Mouse (Mus musculus): ENCODE measurements around the gene Olfr218. TPM values are rescaled to one million over a fixed set of nuclear protein-coding genes. Genes with fewer than 3 reads are reported as not detected.
"Not testable (repeated sequence)": the region's sequence is repeated elsewhere in the genome, so short reads cannot be mapped to it uniquely, and the experiment has no call there.

Olfr218 gene
- not detected in 2 replicates for polyA plus RNA-seq (2012; ENCODE audit: insufficient read depth, low replicate concordance)

DNA sequence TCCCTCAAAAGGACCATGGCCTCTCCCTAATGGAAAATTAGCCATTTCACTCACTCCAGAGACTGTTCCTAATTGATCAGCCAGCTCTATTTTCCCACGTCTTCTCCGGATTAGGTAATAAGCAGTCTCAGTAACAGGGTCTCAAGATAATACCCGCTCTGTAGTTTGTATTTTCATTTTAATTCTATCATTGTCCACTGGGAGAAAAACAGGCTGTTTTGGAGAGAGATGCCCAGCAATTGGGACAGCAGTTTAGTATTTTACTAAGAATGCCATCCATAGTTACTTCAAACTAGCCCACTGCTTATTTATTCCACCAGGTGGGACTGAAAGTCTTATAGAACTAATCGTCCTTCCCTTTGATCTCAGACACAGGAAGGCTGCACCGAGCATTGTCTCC, at the start of gene Olfr218:
Olfr218 (plus strand) TSS at position 301 of the 400 bp plus-strand sequence.
- TF ChIP-seq FLI1 (IDR thresholded peaks at IDR 0.05; ENCODE audit: low read length) (no peak), GATA1 (IDR thresholded peaks at IDR 0.05; ENCODE audit: borderline replicate concordance, low read length) (no peak)
- no peaks in the 10 kb centered on the region for H3K27me3 ChIP-seq (replicated peaks)

GRCm38 (mm10) chr1:173174154-173174842, 23.3 kb upstream of the Olfr218 start:
- TF ChIP-seq GATA1 (IDR thresholded peaks at IDR 0.05; ENCODE audit: borderline replicate concordance, low read length): no peak
- TF ChIP-seq FLI1 (IDR thresholded peaks at IDR 0.05; ENCODE audit: low read length): no peak
- Histone ChIP-seq H3K4me3 (replicated peaks) (no peak overlapping the region), H3K27me3 (replicated peaks) (no peaks in the 10 kb centered on the region), H3K36me3 (replicated peaks; ENCODE audit: low read length) (no peaks in the 10 kb centered on the region), H3K4me1 (no peaks in the 10 kb centered on the region), H3K9me3 (no peaks in the 10 kb centered on the region)

More for the DNA sequence above, at the start of gene Olfr218:
- Histone ChIP-seq H3K36me3 (replicated peaks; ENCODE audit: low read length) (no peaks in the 10 kb centered on the region), H3K4me1 (no peaks in the 10 kb centered on the region), H3K4me3 (replicated peaks) (no peak within 1 kb of the TSS), H3K9me3 (no peaks in the 10 kb centered on the region)

DNA sequence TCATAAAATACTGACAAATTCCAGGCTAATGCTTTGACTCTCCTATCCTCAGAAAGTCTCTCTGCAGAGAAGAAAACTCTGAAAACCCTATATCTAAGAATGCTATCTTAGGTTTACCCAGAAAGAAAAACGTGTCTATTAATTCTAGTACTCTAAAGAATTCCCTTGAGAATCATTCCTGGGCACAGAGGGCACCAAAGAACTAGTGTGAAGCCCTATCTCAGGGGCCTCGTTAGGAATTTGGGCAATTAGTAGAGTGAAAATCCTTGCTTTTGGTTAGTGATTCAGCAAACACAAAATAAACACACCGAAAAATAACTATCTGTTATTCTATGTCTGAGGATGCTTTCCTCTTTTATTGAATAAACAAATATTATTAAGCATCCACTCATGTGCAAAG, 7.1 kb upstream of the Olfr218 start, which contains the start of gene Olfr1406:
Olfr1406 (minus strand) TSS at position 101 of the 400 bp plus-strand sequence.
- Histone ChIP-seq H3K4me1 (no peaks in the 10 kb centered on the region), H3K27me3 (replicated peaks) (no peaks in the 10 kb centered on the region), H3K36me3 (replicated peaks; ENCODE audit: low read length) (no peaks in the 10 kb centered on the region), H3K4me3 (replicated peaks) (no peak within 1 kb of the TSS), H3K9me3 (no peaks in the 10 kb centered on the region)
- TF ChIP-seq FLI1 (IDR thresholded peaks at IDR 0.05; ENCODE audit: low read length): no peak
- no peak for TF ChIP-seq GATA1 (IDR thresholded peaks at IDR 0.05; ENCODE audit: borderline replicate concordance, low read length)

DNA sequence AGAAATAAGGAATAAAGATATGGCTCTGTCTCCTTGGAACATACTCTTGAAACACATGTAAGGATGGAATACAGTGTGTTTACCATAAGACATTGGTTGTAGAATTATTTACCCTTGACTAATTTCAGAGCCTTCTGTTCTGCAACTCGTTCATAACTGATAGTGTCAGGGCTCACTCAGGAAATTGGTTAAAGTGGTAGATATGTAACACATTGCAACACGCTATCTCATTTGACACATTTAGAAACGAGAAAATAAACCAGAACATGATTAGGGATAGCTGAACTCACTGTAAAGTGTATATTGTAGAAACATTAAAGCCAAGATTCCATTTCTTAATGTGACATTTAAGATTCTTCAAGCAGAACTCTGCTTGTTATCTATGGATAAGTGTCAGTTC, 5.5 kb upstream of the Olfr218 start:
- H3K36me3 ChIP-seq (replicated peaks; ENCODE audit: low read length): no peaks in the 10 kb centered on the region
- no peak overlapping the region for H3K4me3 ChIP-seq (replicated peaks)
- no peaks in the 10 kb centered on the region for H3K27me3 ChIP-seq (replicated peaks)
- TF ChIP-seq GATA1 (IDR thresholded peaks at IDR 0.05; ENCODE audit: borderline replicate concordance, low read length): no peak
- TF ChIP-seq FLI1 (IDR thresholded peaks at IDR 0.05; ENCODE audit: low read length): no peak
- H3K4me1 ChIP-seq: no peaks in the 10 kb centered on the region
- no peaks in the 10 kb centered on the region for H3K9me3 ChIP-seq

GRCm38 (mm10) chr1:173196359-173196758, 1.2 kb upstream of the Olfr218 start:
- H3K9me3 ChIP-seq: no peaks in the 10 kb centered on the region
- H3K4me1 ChIP-seq: no peaks in the 10 kb centered on the region
- no peak overlapping the region for H3K4me3 ChIP-seq (replicated peaks)
- H3K36me3 ChIP-seq (replicated peaks; ENCODE audit: low read length): no peaks in the 10 kb centered on the region
- TF ChIP-seq GATA1 (IDR thresholded peaks at IDR 0.05; ENCODE audit: borderline replicate concordance, low read length) (no peak), FLI1 (IDR thresholded peaks at IDR 0.05; ENCODE audit: low read length) (no peak)
- no peaks in the 10 kb centered on the region for H3K27me3 ChIP-seq (replicated peaks)

DNA sequence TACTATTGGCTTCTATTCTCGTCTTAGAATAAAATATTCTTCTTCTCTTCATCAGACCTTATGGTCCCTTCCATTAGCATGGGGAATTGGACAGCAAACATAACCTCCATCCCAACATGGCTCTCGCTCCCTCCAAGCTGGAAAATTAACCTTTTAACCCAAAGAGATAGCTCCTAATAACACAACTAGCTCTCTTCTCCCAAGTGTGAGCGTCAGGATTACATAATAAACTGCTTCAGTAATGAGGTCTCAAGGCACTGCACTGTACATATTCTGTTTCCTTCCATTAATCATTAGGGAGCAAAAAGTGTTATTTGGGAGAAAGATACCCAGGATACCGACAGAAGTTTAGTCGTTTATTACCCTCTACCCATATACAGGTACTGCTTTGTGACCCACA, 14.5 kb downstream of the Olfr218 start, which contains the start of gene Olfr1404:
Olfr1404 (plus strand) TSS at position 301 of the 400 bp plus-strand sequence.
- TF ChIP-seq GATA1 (IDR thresholded peaks at IDR 0.05; ENCODE audit: borderline replicate concordance, low read length) (no peak), FLI1 (IDR thresholded peaks at IDR 0.05; ENCODE audit: low read length) (no peak)
- H3K36me3 ChIP-seq (replicated peaks; ENCODE audit: low read length): no peaks in the 10 kb centered on the region
- no peak within 1 kb of the TSS for H3K4me3 ChIP-seq (replicated peaks)
- no peaks in the 10 kb centered on the region for H3K27me3 ChIP-seq (replicated peaks)
- no peaks in the 10 kb centered on the region for H3K4me1 ChIP-seq
- H3K9me3 ChIP-seq: peaks cover 3% of the 10 kb centered on the region; the same call in 1 of the 2 replicates

GRCm38 (mm10) chr1:173216481-173216880, 18.9 kb downstream of the Olfr218 start:
- TF ChIP-seq FLI1 (IDR thresholded peaks at IDR 0.05; ENCODE audit: low read length) (no peak), GATA1 (IDR thresholded peaks at IDR 0.05; ENCODE audit: borderline replicate concordance, low read length) (no peak)
- H3K4me1 ChIP-seq: no peaks in the 10 kb centered on the region
- no peaks in the 10 kb centered on the region for H3K9me3 ChIP-seq
- H3K36me3 ChIP-seq (replicated peaks; ENCODE audit: low read length): no peaks in the 10 kb centered on the region
- H3K27me3 ChIP-seq (replicated peaks): no peaks in the 10 kb centered on the region
- H3K4me3 ChIP-seq (replicated peaks): no peak overlapping the region

- H3K4me3 ChIP-seq (replicated peaks): no peak within 1 kb of the TSS
- no peaks in the 10 kb centered on the region for H3K9me3 ChIP-seq
- no peaks in the 10 kb centered on the region for H3K27me3 ChIP-seq (replicated peaks)
- H3K4me1 ChIP-seq: no peaks in the 10 kb centered on the region
- TF ChIP-seq GATA1 (IDR thresholded peaks at IDR 0.05; ENCODE audit: borderline replicate concordance, low read length) (no peak), FLI1 (IDR thresholded peaks at IDR 0.05; ENCODE audit: low read length) (no peak)
- H3K36me3 ChIP-seq (replicated peaks; ENCODE audit: low read length): no peaks in the 10 kb centered on the region
Measured at GRCm38 (mm10) chr1:173227081-173227480, 29.5 kb downstream of the Olfr218 start, which contains the start of gene Fcer1a. Gene Fcer1a (minus strand): TSS chr1:173227214.

- not testable (repeated sequence) for H3K4me3 ChIP-seq (replicated peaks); H3K9me3 ChIP-seq; H3K36me3 ChIP-seq (replicated peaks; ENCODE audit: low read length); H3K27me3 ChIP-seq (replicated peaks); H3K4me1 ChIP-seq
Measured at GRCm38 (mm10) chr1:173237004-173237403, 39.4 kb downstream of the Olfr218 start.

DNA sequence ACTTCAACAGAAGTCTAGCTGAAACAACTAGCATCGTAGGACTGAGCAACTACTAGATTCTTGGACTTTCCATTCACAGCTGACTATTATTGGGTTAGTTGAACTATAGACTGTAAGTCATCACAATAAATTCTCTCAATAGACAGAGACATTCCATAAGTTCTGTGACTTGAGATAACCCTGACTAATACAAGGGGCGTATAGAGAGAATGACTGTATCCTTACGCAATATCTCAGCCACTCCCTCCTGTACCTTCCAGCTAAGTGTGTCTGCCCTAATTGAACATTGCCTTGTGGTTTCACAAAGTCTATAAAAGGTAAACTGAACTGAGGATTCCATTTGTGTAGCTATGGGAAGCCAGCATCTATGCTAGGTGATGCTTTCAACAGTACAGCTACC, 52.3 kb downstream of the Olfr218 start:
- H3K36me3 ChIP-seq (replicated peaks; ENCODE audit: low read length): no peaks in the 10 kb centered on the region
- no peaks in the 10 kb centered on the region for H3K9me3 ChIP-seq
- H3K4me3 ChIP-seq (replicated peaks): no peak overlapping the region
- no peaks in the 10 kb centered on the region for H3K27me3 ChIP-seq (replicated peaks)
- no peak for TF ChIP-seq FLI1 (IDR thresholded peaks at IDR 0.05; ENCODE audit: low read length)
- no peak for TF ChIP-seq GATA1 (IDR thresholded peaks at IDR 0.05; ENCODE audit: borderline replicate concordance, low read length)
- no peaks in the 10 kb centered on the region for H3K4me1 ChIP-seq

Other genes with a start within 250 kb of the Olfr218 start
- gene Olfr16, start 247.4 kb upstream of the Olfr218 start, polyA plus RNA-seq (2012; ENCODE audit: insufficient read depth, low replicate concordance): not detected in 2 replicates
- gene Olfr1408, start 60.4 kb upstream of the Olfr218 start, polyA plus RNA-seq (2012; ENCODE audit: insufficient read depth, low replicate concordance): not detected in 2 replicates
- gene Olfr1406, start 7.2 kb upstream of the Olfr218 start, polyA plus RNA-seq (2012; ENCODE audit: insufficient read depth, low replicate concordance): not detected in 2 replicates
- gene Olfr1404, start 14.6 kb downstream of the Olfr218 start, polyA plus RNA-seq (2012; ENCODE audit: insufficient read depth, low replicate concordance): not detected in 2 replicates
- not detected in 2 replicates for gene Fcer1a, start 29.4 kb downstream of the Olfr218 start, polyA plus RNA-seq (2012; ENCODE audit: insufficient read depth, low replicate concordance)
- not detected in 2 replicates for gene Olfr418, start 68.2 kb downstream of the Olfr218 start, polyA plus RNA-seq (2012; ENCODE audit: insufficient read depth, low replicate concordance)
- not detected in 2 replicates for gene Mptx2, start 80.0 kb downstream of the Olfr218 start, polyA plus RNA-seq (2012; ENCODE audit: insufficient read depth, low replicate concordance)
- 1.4 and 1.6 TPM in 2 replicates for gene Ackr1, start 135.9 kb downstream of the Olfr218 start, polyA plus RNA-seq (2012; ENCODE audit: insufficient read depth, low replicate concordance)
- gene Aim2, start 153.1 kb downstream of the Olfr218 start, polyA plus RNA-seq (2012; ENCODE audit: insufficient read depth, low replicate concordance): 0.08 TPM in 1 of 2 replicates, not detected in the other
- gene Cadm3, start 169.9 kb downstream of the Olfr218 start, polyA plus RNA-seq (2012; ENCODE audit: insufficient read depth, low replicate concordance): not detected in 2 replicates

Measured in megakaryocyte, embryonic 14.5 days (primary cell).